Mouse (Mus musculus) C2C12 (cell line): ENCODE data around the gene Wipf3.

Source experiments
- CTCF ChIP-seq: IDR thresholded peaks from one replicate; pipeline ENCODE4 v1.5.1; 2011; ENCODE audit not compliant: control insufficient read depth, insufficient read depth, insufficient read length
- MYOD1 ChIP-seq: IDR thresholded peaks from one replicate; pipeline ENCODE4 v1.6.1; 2011; ENCODE audit warnings: low read depth; ENCODE audit not compliant: control insufficient read depth, insufficient read length

GRCm38 (mm10) chr6:54410451-54410850 is 19.0 kb upstream of the Wipf3 start:
- TF ChIP-seq CTCF: no peak
- TF ChIP-seq MYOD1: no peak
